Mouse (Mus musculus) cerebellum, adult 11-12 months (tissue): ENCODE results near the gene Myh10.
A peak's percentile ranks its signal among the peaks of the same experiment; 100 is the strongest.
"Not testable (repeated sequence)": the region's sequence is repeated elsewhere in the genome, so short reads cannot be mapped to it uniquely, and the experiment has no call there.

Source experiments
- DNase-seq: peaks from one replicate; pipeline ENCODE4 v3.0.0; 2022

Gene Myh10

GRCm38 (mm10) chr11:68811881-68812577, 120.7 kb downstream of the Myh10 start:
- no peak for DNase-seq

GRCm38 (mm10) chr11:68818416-68818815, 127.1 kb downstream of the Myh10 start:
- DNase-seq = no peak

- DNase-seq = peak; percentile 61
Observed at GRCm38 (mm10) chr11:68819226-68819805, 128.0 kb downstream of the Myh10 start.

GRCm38 (mm10) chr11:68822326-68822725, 131.0 kb downstream of the Myh10 start:
- no peak for DNase-seq

- DNase-seq = no peak
Observed at GRCm38 (mm10) chr11:68826735-68827134, 135.4 kb downstream of the Myh10 start.

GRCm38 (mm10) chr11:68831580-68831979, 140.2 kb downstream of the Myh10 start:
- not testable (repeated sequence) for DNase-seq

GRCm38 (mm10) chr11:68832793-68833192, 141.4 kb downstream of the Myh10 start:
- no peak for DNase-seq

- DNase-seq = no peak
Observed at GRCm38 (mm10) chr11:68833593-68833992, 142.2 kb downstream of the Myh10 start.

- DNase-seq = no peak
Observed at GRCm38 (mm10) chr11:68835034-68835433, 143.7 kb downstream of the Myh10 start.

GRCm38 (mm10) chr11:68839606-68840005, 148.2 kb downstream of the Myh10 start:
- DNase-seq = no peak

- no peak for DNase-seq
Observed at GRCm38 (mm10) chr11:68850862-68851261, 159.5 kb downstream of the Myh10 start.

GRCm38 (mm10) chr11:68851644-68852485, 160.5 kb downstream of the Myh10 start:
- no peak for DNase-seq

- no peak for DNase-seq
Observed at GRCm38 (mm10) chr11:68852486-68852901, 161.1 kb downstream of the Myh10 start.

GRCm38 (mm10) chr11:68852932-68853409, 161.6 kb downstream of the Myh10 start:
- DNase-seq = peak; percentile 99

GRCm38 (mm10) chr11:68853611-68854401, 162.4 kb downstream of the Myh10 start:
- DNase-seq = peak; percentile 49

- DNase-seq = no peak
Observed at GRCm38 (mm10) chr11:68854621-68855020, 163.3 kb downstream of the Myh10 start.

GRCm38 (mm10) chr11:68857329-68857728, 166.0 kb downstream of the Myh10 start:
- DNase-seq = no peak

GRCm38 (mm10) chr11:68859943-68860593, 168.7 kb downstream of the Myh10 start:
- DNase-seq = no peak

GRCm38 (mm10) chr11:68862260-68862659, 170.9 kb downstream of the Myh10 start:
- no peak for DNase-seq

- no peak for DNase-seq
Observed at GRCm38 (mm10) chr11:68863631-68864091, 172.3 kb downstream of the Myh10 start.

- DNase-seq = no peak
Observed at GRCm38 (mm10) chr11:68864544-68865189, 173.3 kb downstream of the Myh10 start.
